Mouse (Mus musculus): Measurements from ENCODE around the gene Orai1. TPM values are rescaled to one million over a fixed set of nuclear protein-coding genes. Genes with fewer than 3 reads are reported as not detected.

Orai1 gene
- polyA plus RNA-seq, 1 experiment from 2014 or later = 7.8 TPM

DNA sequence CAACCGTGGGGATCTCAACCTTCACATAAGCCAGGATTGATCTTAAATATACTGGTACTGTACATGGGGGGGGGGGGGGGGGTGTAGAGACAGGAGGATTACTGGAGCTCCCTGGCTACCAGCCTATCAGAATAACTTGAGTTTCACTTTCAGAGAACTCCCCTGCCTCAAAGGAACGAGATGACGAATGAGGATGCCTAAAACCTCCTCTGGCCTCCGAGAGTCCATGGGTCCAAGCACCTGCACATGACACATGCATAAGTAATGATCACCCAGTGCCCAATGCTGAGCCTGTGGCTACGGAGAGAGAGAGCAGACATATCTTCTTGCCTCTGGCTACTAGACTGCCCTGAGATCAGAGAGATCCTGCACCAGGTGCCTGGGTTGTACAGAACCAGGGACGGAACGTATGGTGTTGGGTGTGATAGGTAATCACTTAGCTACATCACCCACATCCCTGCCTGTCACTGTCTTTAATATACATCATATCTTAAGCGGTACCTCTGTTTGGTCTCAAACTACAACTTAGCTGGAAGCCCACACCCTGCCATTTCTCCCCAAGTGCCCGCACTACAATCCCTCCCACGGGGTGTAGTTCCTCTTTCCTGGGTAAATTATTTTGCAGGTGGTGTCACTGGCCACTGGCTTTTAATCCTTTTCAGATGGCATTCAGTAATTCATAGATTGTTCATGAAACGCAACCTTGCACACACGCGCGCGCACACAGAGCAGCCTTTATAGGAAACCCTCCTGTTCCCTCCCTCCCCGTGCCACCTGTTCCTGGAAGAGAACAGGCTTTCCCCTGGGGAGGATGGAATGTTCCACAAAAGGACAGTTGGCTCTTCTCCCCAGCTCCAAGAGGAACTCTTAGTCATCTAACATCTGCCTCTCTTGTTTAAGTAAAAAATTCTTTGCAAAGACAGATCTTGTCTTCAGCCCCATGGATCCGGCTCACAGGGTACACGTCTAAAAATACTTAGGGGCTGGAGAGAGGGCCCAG lies 17.4 kb upstream of the Orai1 start:
- H3K27me3 ChIP-seq = no peaks in the 10 kb centered on the region; the same call in 1 of the 2 replicates
- H3K4me3 ChIP-seq (replicated peaks) = no peak overlapping the region
- peaks cover 14% of the 10 kb centered on the region; the same call in 1 of the 2 replicates for H3K4me1 ChIP-seq (replicated peaks)
- no peak overlapping the region for H3K4me2 ChIP-seq
- no peak overlapping the region for H3K27ac ChIP-seq (replicated peaks)
- no peak for ATAC-seq (ENCODE audit: insufficient read depth)
- WGBS (ENCODE audit: insufficient replicate concordance) = 60% methylated on average over 18 of the region's 18 CpGs
- H3K36me3 ChIP-seq (replicated peaks) = no peaks in the 10 kb centered on the region
- H3K9ac ChIP-seq = no peak overlapping the region
- no peaks in the 10 kb centered on the region for H3K9me3 ChIP-seq (replicated peaks)

DNA sequence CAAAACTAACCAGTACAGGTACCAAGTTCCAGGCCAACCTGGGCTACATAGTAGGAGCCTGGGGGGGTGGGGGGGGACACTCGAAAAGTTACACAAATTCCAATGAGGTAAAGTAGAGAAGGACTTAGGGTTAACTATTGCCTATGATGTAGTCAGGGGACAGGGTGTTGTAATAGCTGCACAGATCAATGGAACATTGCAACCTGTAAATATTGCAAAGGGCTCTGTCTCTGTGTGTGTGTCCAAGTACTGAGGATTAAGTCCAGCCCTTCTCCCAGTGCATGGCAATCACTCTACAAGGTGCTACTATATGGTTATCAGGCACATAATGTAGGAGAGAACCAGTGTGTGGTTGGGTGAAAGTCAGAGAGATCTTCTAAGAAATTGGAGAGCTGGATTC lies 14.0 kb upstream of the Orai1 start:
- Histone ChIP-seq H3K4me3 (replicated peaks) (no peak overlapping the region), H3K27me3 (no peaks in the 10 kb centered on the region; the same call in 1 of the 2 replicates), H3K9ac (no peak overlapping the region), H3K36me3 (replicated peaks) (no peaks in the 10 kb centered on the region), H3K4me1 (replicated peaks) (peaks cover 8% of the 10 kb centered on the region; the same call in 1 of the 2 replicates), H3K27ac (replicated peaks) (peak overlapping the region; percentile 70), H3K4me2 (no peak overlapping the region), H3K9me3 (replicated peaks) (no peaks in the 10 kb centered on the region)
- WGBS (ENCODE audit: insufficient replicate concordance) = 39% methylated on average over 1 of the region's 1 CpGs
- ATAC-seq (ENCODE audit: insufficient read depth) = peak; percentile 85

DNA sequence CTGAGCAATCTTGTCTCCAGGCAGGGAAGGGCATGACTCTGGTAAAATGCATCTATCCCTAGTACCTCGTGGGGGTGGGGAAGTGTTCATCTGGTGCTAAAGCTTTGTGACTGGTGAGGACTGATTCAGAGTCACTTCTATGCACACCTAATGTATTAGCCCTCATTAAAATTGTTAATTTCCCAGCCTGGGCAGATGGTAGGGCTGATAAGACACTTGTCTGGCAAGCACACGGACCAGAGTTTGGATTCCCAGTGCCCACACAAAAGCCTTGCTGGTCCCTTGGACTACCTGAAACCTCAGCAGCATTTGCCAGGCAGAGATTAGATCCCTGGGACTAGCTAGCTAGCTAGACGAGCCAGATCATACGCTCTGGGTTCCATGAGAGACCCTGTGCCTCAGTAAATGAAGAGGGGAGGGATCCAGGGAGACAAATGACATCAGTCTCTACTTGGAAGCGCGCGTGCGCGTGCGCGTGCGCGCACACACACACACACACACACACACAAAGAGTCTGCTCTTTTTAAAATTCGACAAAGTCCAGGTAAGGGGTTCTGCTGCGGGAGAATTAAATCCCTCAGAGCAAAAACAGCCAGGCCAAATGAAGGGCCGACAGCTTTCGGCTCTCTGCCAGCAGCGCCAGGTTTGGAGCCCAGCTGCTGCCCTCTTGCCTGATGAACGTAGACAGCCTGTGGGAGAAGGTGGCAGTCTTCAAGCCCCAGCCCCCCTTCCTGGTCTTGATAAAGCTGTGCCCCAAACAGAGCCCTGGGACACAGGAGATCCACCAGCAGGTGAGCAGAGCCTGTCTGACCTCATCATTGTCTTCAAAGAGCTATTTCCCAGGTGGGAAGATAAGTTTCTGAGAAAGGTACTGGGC lies 8.9 kb upstream of the Orai1 start:
- Histone ChIP-seq H3K9ac (no peak overlapping the region), H3K27ac (replicated peaks) (no peak overlapping the region), H3K36me3 (replicated peaks) (no peaks in the 10 kb centered on the region), H3K4me2 (no peak overlapping the region), H3K27me3 (peaks cover 19% of the 10 kb centered on the region; the same call in 1 of the 2 replicates), H3K4me1 (replicated peaks) (peaks cover 8% of the 10 kb centered on the region; the same call in 1 of the 2 replicates), H3K4me3 (replicated peaks) (no peak overlapping the region), H3K9me3 (replicated peaks) (no peaks in the 10 kb centered on the region)
- ATAC-seq (ENCODE audit: insufficient read depth) = no peak
- WGBS (ENCODE audit: insufficient replicate concordance) = 59% methylated on average over 19 of the region's 19 CpGs

DNA sequence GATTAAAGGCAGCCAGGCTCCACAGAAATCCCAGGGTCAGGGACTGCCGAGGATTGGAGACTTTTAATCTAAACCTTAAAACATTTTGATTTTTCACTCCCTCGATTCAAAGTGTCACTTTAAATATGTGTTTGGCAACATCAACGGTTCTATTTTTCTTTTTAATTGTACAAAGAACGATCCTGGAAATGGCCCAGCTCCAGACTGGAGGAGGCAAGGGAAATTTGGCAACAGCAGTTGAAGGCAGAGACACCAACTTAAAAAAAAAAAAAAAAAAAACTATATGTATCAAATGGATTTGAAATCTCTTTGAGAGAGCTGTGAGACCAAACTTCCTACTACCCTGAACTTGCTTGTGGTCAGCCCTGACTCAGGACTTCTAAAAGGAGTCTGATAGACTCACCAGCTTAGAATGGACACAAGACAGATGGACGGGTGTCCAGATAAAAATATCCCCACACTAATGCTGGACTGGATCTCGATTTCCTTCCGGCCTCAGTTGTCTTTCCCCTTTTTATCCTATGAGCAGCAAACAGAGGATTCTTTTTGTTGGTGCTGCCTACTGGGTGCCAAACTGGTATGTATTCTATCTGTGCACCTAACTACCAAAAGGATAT lies 5.9 kb upstream of the Orai1 start:
- ATAC-seq (ENCODE audit: insufficient read depth) = no peak
- WGBS (ENCODE audit: insufficient replicate concordance) = 58% methylated on average over 7 of the region's 7 CpGs
- H3K36me3 ChIP-seq (replicated peaks) = no peaks in the 10 kb centered on the region
- H3K4me2 ChIP-seq = no peak overlapping the region
- peaks cover 7% of the 10 kb centered on the region for H3K4me1 ChIP-seq (replicated peaks)
- H3K9me3 ChIP-seq (replicated peaks) = no peaks in the 10 kb centered on the region
- no peak overlapping the region for H3K27ac ChIP-seq (replicated peaks)
- no peak overlapping the region for H3K9ac ChIP-seq
- peaks cover 19% of the 10 kb centered on the region; the same call in 1 of the 2 replicates for H3K27me3 ChIP-seq
- no peak overlapping the region for H3K4me3 ChIP-seq (replicated peaks)

DNA sequence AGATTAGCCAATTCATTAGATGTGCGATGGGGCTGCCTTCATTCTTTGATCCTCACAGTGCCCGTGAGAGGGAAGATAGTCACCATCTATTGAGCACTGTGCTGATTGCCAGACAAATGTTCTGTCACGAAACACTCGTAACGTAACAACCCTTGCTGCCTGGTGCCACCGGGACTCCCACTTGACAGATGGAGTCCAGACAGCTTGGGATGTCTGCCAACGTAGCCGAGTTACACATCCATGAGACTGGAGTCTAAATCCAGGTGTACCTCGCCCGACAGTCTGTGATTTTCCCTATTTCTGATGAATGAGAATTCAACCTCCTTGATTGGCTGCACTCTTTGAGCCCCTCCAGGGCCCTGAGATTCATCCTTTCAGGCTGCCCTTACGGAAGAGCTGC lies 5.0 kb upstream of the Orai1 start:
- Histone ChIP-seq H3K4me3 (replicated peaks) (no peak overlapping the region), H3K4me2 (no peak overlapping the region), H3K27me3 (peaks cover 19% of the 10 kb centered on the region; the same call in 1 of the 2 replicates), H3K4me1 (replicated peaks) (peaks cover 14% of the 10 kb centered on the region), H3K36me3 (replicated peaks) (no peaks in the 10 kb centered on the region), H3K27ac (replicated peaks) (no peak overlapping the region), H3K9ac (no peak overlapping the region), H3K9me3 (replicated peaks) (no peaks in the 10 kb centered on the region)
- ATAC-seq (ENCODE audit: insufficient read depth) = no peak
- WGBS (ENCODE audit: insufficient replicate concordance) = 73% methylated on average over 11 of the region's 11 CpGs

DNA sequence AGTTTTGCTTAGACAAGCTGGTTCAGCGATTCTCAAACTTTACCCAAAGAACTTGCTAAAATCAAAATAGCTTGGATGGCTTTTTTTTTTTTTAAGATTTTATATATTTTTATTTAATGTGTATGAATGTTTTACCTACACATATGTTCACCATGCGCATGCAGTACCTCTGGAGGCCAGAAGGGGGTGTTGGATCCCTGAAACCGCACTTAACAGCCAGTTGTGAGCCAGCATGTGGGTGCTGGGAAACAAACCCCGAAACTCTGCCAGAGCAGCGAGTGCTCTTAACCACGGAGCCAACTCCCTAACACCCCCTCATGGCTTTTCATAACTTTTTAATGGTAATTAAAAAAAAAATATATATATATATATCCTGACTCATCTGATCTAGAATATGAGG lies 4.1 kb upstream of the Orai1 start:
- Histone ChIP-seq H3K4me2 (no peak overlapping the region), H3K27ac (replicated peaks) (no peak overlapping the region), H3K4me1 (replicated peaks) (peaks cover 20% of the 10 kb centered on the region), H3K9ac (no peak overlapping the region), H3K27me3 (peaks cover 20% of the 10 kb centered on the region; the same call in 1 of the 2 replicates), H3K36me3 (replicated peaks) (no peaks in the 10 kb centered on the region), H3K9me3 (replicated peaks) (no peaks in the 10 kb centered on the region), H3K4me3 (replicated peaks) (no peak overlapping the region)
- WGBS (ENCODE audit: insufficient replicate concordance) = 84% methylated on average over 6 of the region's 6 CpGs
- ATAC-seq (ENCODE audit: insufficient read depth) = no peak

DNA sequence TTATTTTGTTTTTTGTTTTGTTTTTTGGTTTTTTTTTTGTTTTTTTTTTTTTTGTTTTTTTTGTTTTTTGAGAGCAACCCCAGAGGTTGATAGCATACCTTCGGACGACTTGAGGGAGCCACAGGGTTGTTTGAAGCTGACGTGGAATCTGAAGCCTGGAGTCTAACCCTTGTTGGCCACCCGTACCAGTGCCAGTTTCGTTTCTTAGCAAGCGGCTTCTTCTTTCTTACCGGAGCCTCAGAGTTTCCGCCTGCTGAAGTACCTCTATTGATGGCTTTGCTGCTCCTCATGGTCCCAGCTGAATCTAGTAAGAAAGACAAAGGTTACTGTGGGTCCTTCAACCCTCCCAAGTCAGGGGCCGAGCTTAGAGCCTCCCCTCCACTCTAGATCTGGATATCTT lies 3.2 kb upstream of the Orai1 start:
- no peak overlapping the region for H3K4me2 ChIP-seq
- peaks cover 28% of the 10 kb centered on the region for H3K4me1 ChIP-seq (replicated peaks)
- no peak overlapping the region for H3K9ac ChIP-seq
- ATAC-seq (ENCODE audit: insufficient read depth) = no peak
- WGBS (ENCODE audit: insufficient replicate concordance) = 83% methylated on average over 9 of the region's 9 CpGs
- H3K27ac ChIP-seq (replicated peaks) = no peak overlapping the region
- peaks cover 20% of the 10 kb centered on the region; the same call in 1 of the 2 replicates for H3K27me3 ChIP-seq
- no peak overlapping the region for H3K4me3 ChIP-seq (replicated peaks)
- H3K36me3 ChIP-seq (replicated peaks) = no peaks in the 10 kb centered on the region
- H3K9me3 ChIP-seq (replicated peaks) = no peaks in the 10 kb centered on the region

DNA sequence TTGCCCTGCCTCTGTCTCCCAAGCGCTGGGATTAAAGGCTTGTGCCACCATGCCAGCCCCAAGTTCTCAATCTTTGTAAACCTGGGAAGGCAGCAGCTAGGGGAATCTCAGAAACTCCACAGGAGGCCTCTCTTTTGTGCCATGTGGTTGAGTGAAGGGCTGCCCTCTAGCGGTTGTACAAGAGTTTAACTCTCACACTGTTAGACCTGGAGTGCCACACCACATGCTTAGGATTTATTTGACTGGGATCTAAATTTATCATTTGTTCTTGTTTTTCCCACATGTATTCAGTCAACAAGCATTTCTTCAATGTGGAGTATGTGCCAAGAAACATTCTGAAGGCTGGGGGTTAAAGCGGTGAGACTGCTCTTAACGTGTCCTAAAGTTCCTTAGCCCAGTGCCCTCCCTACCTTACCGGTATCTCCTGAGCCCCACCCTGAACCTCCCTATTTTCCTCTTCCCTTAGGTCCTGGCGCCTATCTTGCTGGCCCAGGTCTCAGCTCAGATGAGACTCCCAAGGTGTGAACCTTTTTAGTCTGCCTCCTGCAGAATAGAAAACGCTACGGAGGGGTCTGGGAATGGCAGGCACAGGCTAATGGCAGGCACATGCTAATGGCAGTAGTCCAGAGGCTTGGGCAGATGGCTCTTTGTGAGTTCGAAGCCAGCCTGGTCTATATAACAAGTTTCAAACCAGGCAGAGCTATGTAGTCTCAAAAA lies 1.1 kb upstream of the Orai1 start:
- WGBS (ENCODE audit: insufficient replicate concordance) = 38% methylated on average over 9 of the region's 9 CpGs
- Histone ChIP-seq H3K4me1 (replicated peaks) (peaks cover 46% of the 10 kb centered on the region), H3K36me3 (replicated peaks) (no peaks in the 10 kb centered on the region), H3K9ac (no peak overlapping the region), H3K27me3 (0 out of 2 replicates have a peak, but pooled peaks cover 5% of the 10 kb centered on the region), H3K27ac (replicated peaks) (peak overlapping the region; percentile 82), H3K9me3 (replicated peaks) (no peaks in the 10 kb centered on the region), H3K4me2 (peak overlapping the region; percentile 99; the same call in 1 of the 2 replicates), H3K4me3 (replicated peaks) (no peak overlapping the region)
- ATAC-seq (ENCODE audit: insufficient read depth) = no peak

DNA sequence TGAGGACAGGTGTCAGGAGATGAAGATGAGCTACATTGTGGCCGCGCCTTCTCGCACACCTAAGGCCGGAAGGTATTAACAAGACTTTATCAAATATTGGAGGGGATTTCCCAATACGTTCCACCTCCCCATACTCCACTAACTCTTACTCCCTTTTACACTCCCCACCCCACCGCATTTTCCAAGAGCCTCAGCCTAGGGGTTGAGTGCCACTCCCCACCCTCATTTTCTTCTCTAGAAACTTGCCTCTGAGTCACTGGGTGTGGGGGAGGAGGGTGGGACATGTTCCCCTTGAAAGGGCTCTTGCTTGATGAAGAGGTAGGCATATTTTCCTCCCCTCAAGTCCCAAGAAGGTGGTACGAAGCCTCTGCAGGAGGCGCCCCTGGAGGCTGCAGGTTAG lies 1.0 kb downstream of the Orai1 start:
- 8% methylated on average over 8 of the region's 8 CpGs for WGBS (ENCODE audit: insufficient replicate concordance)
- peak overlapping the region; percentile 99 for H3K4me2 ChIP-seq
- no peak for ATAC-seq (ENCODE audit: insufficient read depth)
- no peaks in the 10 kb centered on the region for H3K9me3 ChIP-seq (replicated peaks)
- H3K27me3 ChIP-seq = 0 out of 2 replicates have a peak, but pooled peaks cover 5% of the 10 kb centered on the region
- H3K4me1 ChIP-seq (replicated peaks) = peaks cover 64% of the 10 kb centered on the region
- H3K27ac ChIP-seq (replicated peaks) = peak overlapping the region; percentile 95
- H3K36me3 ChIP-seq (replicated peaks) = no peaks in the 10 kb centered on the region
- H3K4me3 ChIP-seq (replicated peaks) = peak overlapping the region; percentile 79
- peak overlapping the region; percentile 85 for H3K9ac ChIP-seq

DNA sequence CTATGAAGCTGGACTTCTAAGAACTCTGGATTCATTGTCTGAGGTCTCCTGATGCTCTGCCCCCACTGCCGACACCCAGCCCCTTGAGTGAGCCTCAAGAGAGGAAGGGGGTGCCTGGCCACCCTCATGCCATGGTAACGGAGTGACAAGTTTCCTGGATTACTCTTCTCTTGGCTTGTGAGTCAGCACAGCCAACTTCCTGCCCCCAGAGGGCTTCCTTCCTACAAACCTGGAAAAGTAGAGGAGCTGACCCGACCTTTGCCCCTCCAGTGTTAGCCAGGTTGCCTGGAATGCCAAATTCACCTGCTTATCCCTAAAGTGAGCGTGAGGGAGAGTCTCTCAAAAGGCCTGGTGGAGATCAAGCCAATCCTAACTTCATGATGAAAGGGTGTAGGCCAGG lies 2.6 kb downstream of the Orai1 start:
- Histone ChIP-seq H3K9me3 (replicated peaks) (no peaks in the 10 kb centered on the region), H3K4me1 (replicated peaks) (peaks cover 64% of the 10 kb centered on the region), H3K27me3 (0 out of 2 replicates have a peak, but pooled peaks cover 5% of the 10 kb centered on the region), H3K27ac (replicated peaks) (no peak overlapping the region), H3K9ac (no peak overlapping the region), H3K4me2 (peak overlapping the region; percentile 99), H3K4me3 (replicated peaks) (0 out of 2 replicates have a peak overlapping the region, but pooled peaks have one; percentile 79), H3K36me3 (replicated peaks) (no peaks in the 10 kb centered on the region)
- no peak for ATAC-seq (ENCODE audit: insufficient read depth)
- 37% methylated on average over 4 of the region's 4 CpGs for WGBS (ENCODE audit: insufficient replicate concordance)

All from liver, embryonic 15.5 days (tissue).